Mouse (Mus musculus) heart, embryonic 11.5 days (tissue): Measurements from ENCODE around the gene St7l. TPM values are rescaled to one million over a fixed set of nuclear protein-coding genes. Genes with fewer than 3 reads are reported as not detected.
A peak's percentile ranks its signal among the peaks of the same experiment; 100 is the strongest.

ENCODE experiments used
- ATAC-seq: fragments of 200-750 bp; cut with Nextera tagmentation; replicated peaks from 2 replicates; pipeline ENCODE4 v1.8.0; 2017; ENCODE audit warnings: moderate library complexity; ENCODE audit not compliant: insufficient number of reproducible peaks, low FRiP score, low TSS enrichment
- H3K27ac ChIP-seq: fragments of 300-500 bp; sonication (generic); 2 replicates; pipeline ENCODE4 v1.5.1; 2014; ENCODE audit warnings: mild to moderate bottlenecking, low read depth, low read length
- H3K27me3 ChIP-seq: fragments of 300-500 bp; sonication (generic); 2 replicates; pipeline ENCODE4 v1.6.1; 2014; ENCODE audit warnings: mild to moderate bottlenecking, low read length, mixed read lengths; ENCODE audit not compliant: control insufficient read depth, insufficient read depth
- H3K36me3 ChIP-seq: fragments of 300-500 bp; sonication (generic); 2 replicates; pipeline ENCODE4 v1.6.1; 2014; ENCODE audit warnings: mild to moderate bottlenecking, low read length, moderate library complexity, mixed read lengths; ENCODE audit not compliant: control insufficient read depth, insufficient read depth
- H3K4me1 ChIP-seq: fragments of 300-500 bp; sonication (generic); 2 replicates; pipeline ENCODE4 v1.6.1; 2014; ENCODE audit warnings: low read length; ENCODE audit not compliant: control insufficient read depth, insufficient read depth
- H3K4me2 ChIP-seq: fragments of 300-500 bp; sonication (generic); 2 replicates; pipeline ENCODE4 v1.6.1; 2014; ENCODE audit warnings: mild to moderate bottlenecking, moderate library complexity
- H3K4me3 ChIP-seq: fragments of 300-500 bp; sonication (generic); 2 replicates; pipeline ENCODE4 v1.5.1; 2014; ENCODE audit warnings: low read depth, low read length
- H3K9ac ChIP-seq: fragments of 300-500 bp; sonication (generic); 2 replicates; pipeline ENCODE4 v1.6.1; 2014; ENCODE audit warnings: mild to moderate bottlenecking, low read depth, low read length, moderate library complexity
- H3K9me3 ChIP-seq: fragments of 300-500 bp; sonication (generic); replicated peaks from 2 replicates; pipeline ENCODE4 v1.6.1; 2016; ENCODE audit warnings: low read length; ENCODE audit not compliant: control insufficient read depth
- whole genome bisulfite sequencing: fragments of 180-500 bp; shearing (Covaris S2); extraction: QIAGEN DNeasy Blood & Tissue Kit; methylation state at CpG from one replicate; pipeline ENCODE4 v1.1.7; 2014; ENCODE audit not compliant: insufficient replicate concordance; 5-methylcytosine and 5-hydroxymethylcytosine counted together
- polyA plus RNA-seq: library from polyadenylated mRNA; unstranded; fragments of >200 nt; fragmentation: Nextera tagmentation; extraction: Ambion mirVana; gene quantifications from 2 replicates; pipeline ENCODE4 v1.2.1, GENCODE M21; 2014

St7l gene
- polyA plus RNA-seq, 1 experiment from 2014 or later: 29.4 TPM

DNA sequence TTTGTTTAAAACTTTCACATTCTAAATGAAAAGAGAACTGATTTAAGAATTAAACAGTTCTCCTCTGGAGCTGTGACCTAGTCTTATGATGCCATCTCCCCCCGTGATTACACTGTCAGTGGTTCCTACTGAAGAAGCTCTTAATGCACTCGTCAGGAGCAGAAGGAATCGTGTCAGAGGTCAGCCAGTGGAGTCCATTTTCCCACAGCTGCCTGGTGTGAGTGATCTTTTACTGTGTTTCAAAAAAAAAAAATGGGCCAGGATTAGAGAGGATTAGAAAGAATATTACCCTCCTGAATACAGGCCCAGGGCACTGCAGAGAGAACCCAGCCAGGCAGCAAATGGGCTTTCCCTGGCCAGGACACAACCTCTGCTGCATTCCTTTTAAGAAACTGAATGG lies 51.2 kb downstream of the St7l start:
- 62% methylated on average over 3 of the region's 3 CpGs for WGBS
- no peak for ATAC-seq

DNA sequence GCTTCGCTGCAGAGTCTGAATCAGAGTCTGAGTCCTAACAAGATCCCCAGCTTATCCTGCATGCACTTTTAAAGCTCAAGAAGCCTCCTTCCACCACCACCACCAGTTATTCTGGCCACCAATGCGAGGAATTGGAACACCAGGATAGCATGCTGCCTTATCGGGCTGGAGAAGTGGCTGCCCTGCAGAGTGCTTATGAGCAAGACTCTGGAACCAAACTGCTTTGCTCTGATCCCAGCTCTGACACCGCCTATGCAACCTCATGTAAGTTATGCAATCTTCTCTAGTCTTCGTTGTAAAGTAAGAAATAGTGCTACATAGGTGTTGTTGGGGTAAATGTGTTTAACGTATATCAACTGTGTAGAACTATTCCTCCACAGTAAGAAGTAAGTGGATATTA lies 65.6 kb downstream of the St7l start:
- Histone ChIP-seq H3K9ac (no peak overlapping the region), H3K4me2 (no peak overlapping the region), H3K36me3 (0 out of 2 replicates have a peak, but pooled peaks cover 3% of the 10 kb centered on the region), H3K27ac (no peak overlapping the region), H3K4me1 (no peaks in the 10 kb centered on the region), H3K4me3 (no peak overlapping the region), H3K27me3 (no peaks in the 10 kb centered on the region), H3K9me3 (no peaks in the 10 kb centered on the region)
- ATAC-seq: no peak
- WGBS: 87% methylated on average over 6 of the region's 6 CpGs

More for the DNA sequence above, 51.2 kb downstream of the St7l start:
- Histone ChIP-seq H3K4me2 (no peak overlapping the region), H3K27ac (no peak overlapping the region), H3K27me3 (no peaks in the 10 kb centered on the region), H3K36me3 (peaks cover 5% of the 10 kb centered on the region; the same call in 1 of the 2 replicates), H3K4me3 (no peak overlapping the region), H3K9me3 (no peaks in the 10 kb centered on the region), H3K9ac (no peak overlapping the region), H3K4me1 (no peaks in the 10 kb centered on the region)

GRCm38 (mm10) chr3:104937728-104938305 lies 74.0 kb downstream of the St7l start:
- H3K4me3 ChIP-seq: no peak overlapping the region
- no peak for ATAC-seq
- H3K27ac ChIP-seq: no peak overlapping the region
- H3K4me2 ChIP-seq: no peak overlapping the region
- H3K4me1 ChIP-seq: peaks cover 24% of the 10 kb centered on the region
- no peaks in the 10 kb centered on the region for H3K9me3 ChIP-seq
- H3K9ac ChIP-seq: no peak overlapping the region
- peaks cover 9% of the 10 kb centered on the region; the same call in 1 of the 2 replicates for H3K36me3 ChIP-seq
- no peaks in the 10 kb centered on the region for H3K27me3 ChIP-seq
- WGBS: 74% methylated on average over 2 of the region's 2 CpGs

DNA sequence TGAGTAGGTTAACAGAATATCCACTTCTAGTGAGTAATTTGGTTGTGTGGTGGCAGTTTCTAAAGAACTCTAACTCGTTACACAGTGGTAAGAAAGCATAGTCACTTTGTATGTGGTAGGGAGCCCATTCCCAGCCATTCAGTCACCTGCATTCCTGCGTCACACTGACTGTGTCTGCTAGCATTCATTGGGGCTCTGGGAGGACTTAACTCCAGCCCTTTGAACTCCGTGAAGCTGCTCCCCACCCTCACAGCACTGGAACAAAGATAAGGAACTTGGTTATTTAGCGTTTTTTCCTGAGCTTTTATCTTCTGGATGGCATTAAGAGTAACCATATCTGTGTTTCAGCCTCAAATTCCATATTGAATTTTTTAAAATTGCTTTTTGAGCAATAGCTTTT lies 74.5 kb downstream of the St7l start:
- ATAC-seq: no peak
- Histone ChIP-seq H3K9me3 (no peaks in the 10 kb centered on the region), H3K27me3 (no peaks in the 10 kb centered on the region), H3K4me3 (no peak overlapping the region), H3K9ac (no peak overlapping the region), H3K4me1 (peaks cover 29% of the 10 kb centered on the region), H3K4me2 (no peak overlapping the region), H3K27ac (no peak overlapping the region), H3K36me3 (peaks cover 9% of the 10 kb centered on the region; the same call in 1 of the 2 replicates)
- WGBS: 42% methylated on average over 4 of the region's 4 CpGs

GRCm38 (mm10) chr3:104940691-104941090 lies 76.9 kb downstream of the St7l start:
- no peak overlapping the region for H3K4me2 ChIP-seq
- no peak overlapping the region for H3K4me3 ChIP-seq
- H3K9me3 ChIP-seq: no peaks in the 10 kb centered on the region
- H3K4me1 ChIP-seq: peaks cover 40% of the 10 kb centered on the region
- H3K27ac ChIP-seq: no peak overlapping the region
- H3K27me3 ChIP-seq: no peaks in the 10 kb centered on the region
- 30% methylated on average over 6 of the region's 6 CpGs for WGBS
- no peak; the same call in 1 of the 2 replicates for ATAC-seq
- H3K36me3 ChIP-seq: peaks cover 4% of the 10 kb centered on the region; the same call in 1 of the 2 replicates
- no peak overlapping the region for H3K9ac ChIP-seq

DNA sequence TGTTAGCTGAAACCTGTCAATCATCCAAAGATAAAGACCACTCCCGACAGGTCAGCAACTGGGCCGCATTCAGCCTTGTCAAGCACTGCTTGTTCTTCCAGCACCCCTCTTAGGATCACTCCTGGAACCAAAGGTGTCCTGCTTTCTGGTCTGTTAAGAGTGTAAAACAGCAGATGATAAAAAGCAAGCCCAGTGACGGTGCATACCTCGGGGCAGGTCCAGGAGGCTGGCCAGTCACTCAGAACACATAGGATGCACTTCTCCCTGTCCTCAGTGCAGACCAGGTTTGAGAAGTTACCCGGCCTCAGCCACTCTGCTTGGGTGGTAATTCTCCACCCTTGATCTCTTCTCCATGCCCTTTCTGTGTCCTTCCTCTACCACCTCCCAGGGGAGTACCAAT lies 78.9 kb downstream of the St7l start:
- Histone ChIP-seq H3K27me3 (no peaks in the 10 kb centered on the region), H3K9ac (no peak overlapping the region), H3K4me1 (peaks cover 40% of the 10 kb centered on the region), H3K27ac (no peak overlapping the region), H3K36me3 (peaks cover 6% of the 10 kb centered on the region; the same call in 1 of the 2 replicates), H3K9me3 (no peaks in the 10 kb centered on the region), H3K4me3 (no peak overlapping the region), H3K4me2 (no peak overlapping the region)
- no peak for ATAC-seq
- 24% methylated on average over 5 of the region's 5 CpGs for WGBS

- Histone ChIP-seq H3K9me3 (no peaks in the 10 kb centered on the region), H3K27me3 (no peaks in the 10 kb centered on the region), H3K36me3 (peaks cover 6% of the 10 kb centered on the region; the same call in 1 of the 2 replicates), H3K27ac (peak overlapping the region; percentile 47; the same call in 1 of the 2 replicates), H3K4me2 (no peak overlapping the region), H3K9ac (no peak overlapping the region), H3K4me3 (no peak overlapping the region), H3K4me1 (peaks cover 37% of the 10 kb centered on the region)
- WGBS: 39% methylated on average over 8 of the region's 8 CpGs
- peak; percentile 56; the same call in 1 of the 2 replicates for ATAC-seq
Measured at GRCm38 (mm10) chr3:104943333-104943732, 79.5 kb downstream of the St7l start.

- no peak overlapping the region for H3K27ac ChIP-seq
- H3K27me3 ChIP-seq: no peaks in the 10 kb centered on the region
- H3K9ac ChIP-seq: no peak overlapping the region
- H3K4me3 ChIP-seq: no peak overlapping the region
- H3K4me2 ChIP-seq: no peak overlapping the region
- peaks cover 6% of the 10 kb centered on the region; the same call in 1 of the 2 replicates for H3K36me3 ChIP-seq
- 52% methylated on average over 9 of the region's 9 CpGs for WGBS
- no peaks in the 10 kb centered on the region for H3K9me3 ChIP-seq
- H3K4me1 ChIP-seq: peaks cover 34% of the 10 kb centered on the region
- ATAC-seq: no peak
Measured at GRCm38 (mm10) chr3:104944894-104945293, 81.1 kb downstream of the St7l start.

DNA sequence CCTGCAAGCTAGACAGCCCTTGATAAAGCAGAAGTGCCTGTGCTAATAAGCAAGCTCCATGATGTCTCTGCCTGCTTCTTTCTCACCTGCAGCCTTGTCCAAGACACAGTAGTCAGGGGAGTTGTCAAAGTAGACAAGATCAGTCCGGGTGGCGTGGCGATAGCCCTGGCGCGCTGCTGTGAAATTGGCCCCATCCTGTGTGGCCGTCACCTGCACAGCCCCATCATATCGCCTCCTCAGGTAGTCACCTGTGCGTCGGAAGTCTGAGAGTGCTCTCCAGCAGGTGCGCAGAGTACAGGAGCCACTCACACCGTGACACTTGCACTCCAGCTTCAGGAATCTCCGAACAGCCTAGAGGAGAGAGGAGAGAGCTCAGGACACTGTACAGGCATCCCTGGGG lies 87.1 kb downstream of the St7l start:
- Histone ChIP-seq H3K9ac (no peak overlapping the region), H3K4me1 (no peaks in the 10 kb centered on the region), H3K27me3 (no peaks in the 10 kb centered on the region), H3K27ac (no peak overlapping the region), H3K9me3 (no peaks in the 10 kb centered on the region), H3K4me2 (no peak overlapping the region), H3K4me3 (no peak overlapping the region), H3K36me3 (peaks cover 8% of the 10 kb centered on the region; the same call in 1 of the 2 replicates)
- WGBS: 92% methylated on average over 12 of the region's 12 CpGs
- ATAC-seq: no peak
